Mouse (Mus musculus): ENCODE measurements around the gene Hs6st3. TPM values are rescaled to one million over a fixed set of nuclear protein-coding genes. Genes with fewer than 3 reads are reported as not detected.

The Hs6st3 gene
- polyA plus RNA-seq, 2 experiments from 2014 or later, result not detected

DNA sequence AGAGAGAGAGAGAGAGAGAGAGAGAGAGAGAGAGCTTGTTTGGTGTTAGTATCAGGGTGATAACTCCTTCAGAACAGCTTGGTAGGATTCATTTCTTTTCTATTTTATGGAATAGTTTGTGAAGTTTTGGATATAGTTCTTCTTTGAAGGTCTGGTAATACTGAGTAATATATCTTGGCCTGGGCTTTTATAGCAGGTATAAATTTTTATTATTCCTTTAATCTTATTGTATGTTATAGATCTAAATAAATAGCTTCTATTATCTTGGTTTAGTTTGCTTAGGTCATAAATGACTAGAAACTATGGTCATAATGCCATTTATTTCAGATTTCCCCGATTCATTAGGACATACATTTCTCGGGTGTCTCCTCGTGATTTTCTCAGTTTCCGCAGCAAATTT is 675.8 kb downstream of the Hs6st3 start:
- ATAC-seq, result no peak

- no peak for ATAC-seq
Observed at GRCm38 (mm10) chr14:119815616-119816015, 677.5 kb downstream of the Hs6st3 start.

DNA sequence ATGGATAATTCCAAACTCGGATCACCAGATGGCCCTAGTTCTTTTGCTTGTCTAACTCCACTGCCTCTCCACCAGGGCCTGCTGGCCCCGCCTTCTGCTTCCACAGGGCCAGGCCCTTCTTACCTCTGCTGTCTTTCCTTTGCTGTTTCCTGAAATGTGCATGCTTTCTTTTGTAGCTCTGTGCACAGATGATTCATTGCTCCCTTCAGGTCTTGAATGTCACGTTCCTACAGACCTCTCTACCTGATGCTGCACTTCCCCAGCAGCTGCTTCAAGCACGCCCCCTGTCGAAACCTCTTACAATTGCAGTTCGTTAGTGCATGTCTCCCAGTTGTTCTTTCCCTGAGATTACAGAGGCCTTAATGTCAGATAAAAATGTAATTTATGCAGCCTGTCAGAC is 682.4 kb downstream of the Hs6st3 start:
- no peak for ATAC-seq

- ATAC-seq, result no peak
Observed at GRCm38 (mm10) chr14:119831165-119832011, 693.2 kb downstream of the Hs6st3 start.

DNA sequence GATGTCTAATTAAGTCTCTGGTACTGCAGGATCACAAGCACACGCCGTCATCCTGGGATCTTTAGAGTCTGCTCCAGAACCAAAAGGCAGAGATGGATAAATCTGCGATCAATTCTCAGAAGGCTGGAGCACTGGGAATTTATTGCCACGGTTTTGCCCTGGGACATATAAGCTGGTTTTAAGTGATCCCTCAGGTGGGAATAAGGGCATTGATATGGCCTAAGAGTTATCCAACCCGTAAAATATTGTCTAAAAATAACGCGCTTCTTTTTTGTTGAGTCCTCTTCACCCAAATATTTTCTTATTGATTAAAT is 693.8 kb downstream of the Hs6st3 start:
- ATAC-seq, result no peak

DNA sequence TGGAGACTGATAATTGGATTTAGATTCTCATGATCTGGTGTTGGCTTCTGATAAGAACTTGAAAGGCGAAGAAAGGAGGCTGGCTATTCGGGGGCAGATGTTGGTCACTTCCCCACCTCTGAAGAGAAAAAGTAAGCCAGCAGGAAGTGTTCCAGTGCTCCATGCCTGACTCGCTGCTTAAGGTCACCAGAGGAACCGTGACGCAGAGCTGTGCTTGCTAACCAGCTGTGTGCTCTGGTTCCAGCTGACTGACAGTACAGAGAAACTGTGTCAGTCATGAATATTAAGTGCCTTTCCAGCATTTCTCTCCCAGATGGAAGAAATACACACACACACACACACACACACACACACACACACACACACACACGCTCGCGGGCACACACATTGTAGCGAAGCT is 694.8 kb downstream of the Hs6st3 start:
- no peak for ATAC-seq

- no peak for ATAC-seq
Observed at GRCm38 (mm10) chr14:119834008-119834700, 696.0 kb downstream of the Hs6st3 start.

DNA sequence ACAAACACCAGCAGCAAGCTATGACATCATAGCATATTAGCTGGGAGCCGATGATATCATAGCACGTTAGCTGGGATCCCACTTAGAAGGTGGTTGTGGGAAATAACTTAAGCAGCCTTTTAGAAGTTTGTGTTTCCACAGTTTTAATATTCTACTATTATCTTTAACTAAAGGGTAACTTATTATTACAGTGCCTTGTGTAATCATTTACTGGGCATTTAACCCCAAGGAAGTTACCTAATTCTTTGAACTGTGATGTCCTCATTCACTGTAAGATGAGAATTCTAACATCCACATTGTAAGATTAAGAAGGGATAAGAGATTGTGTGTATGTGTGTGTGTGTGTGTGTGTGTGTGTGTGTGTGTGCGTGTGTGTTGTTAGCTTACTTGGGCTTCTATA is 697.9 kb downstream of the Hs6st3 start:
- ATAC-seq, result no peak

DNA sequence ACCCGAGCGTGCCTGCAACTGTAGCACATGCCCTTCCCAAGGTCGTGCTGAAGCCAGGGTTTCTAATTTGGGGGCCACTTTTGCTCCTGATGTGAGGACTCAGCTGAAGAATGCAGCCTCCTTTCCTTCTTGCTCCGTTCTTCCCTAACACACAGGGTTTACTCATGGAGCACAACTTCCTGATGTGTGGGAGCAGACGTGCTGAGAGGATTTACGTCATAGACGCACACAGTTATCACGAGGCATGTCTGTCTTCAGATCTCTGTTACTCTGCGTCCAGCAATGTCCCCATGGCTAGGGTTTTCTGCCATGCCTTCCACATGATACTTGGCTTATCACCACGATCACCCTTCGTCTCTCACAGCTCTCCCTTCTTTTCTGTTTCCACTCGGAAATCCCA is 709.4 kb downstream of the Hs6st3 start:
- ATAC-seq, result no peak

- no peak for ATAC-seq
Observed at GRCm38 (mm10) chr14:119848759-119849298, 710.7 kb downstream of the Hs6st3 start.

DNA sequence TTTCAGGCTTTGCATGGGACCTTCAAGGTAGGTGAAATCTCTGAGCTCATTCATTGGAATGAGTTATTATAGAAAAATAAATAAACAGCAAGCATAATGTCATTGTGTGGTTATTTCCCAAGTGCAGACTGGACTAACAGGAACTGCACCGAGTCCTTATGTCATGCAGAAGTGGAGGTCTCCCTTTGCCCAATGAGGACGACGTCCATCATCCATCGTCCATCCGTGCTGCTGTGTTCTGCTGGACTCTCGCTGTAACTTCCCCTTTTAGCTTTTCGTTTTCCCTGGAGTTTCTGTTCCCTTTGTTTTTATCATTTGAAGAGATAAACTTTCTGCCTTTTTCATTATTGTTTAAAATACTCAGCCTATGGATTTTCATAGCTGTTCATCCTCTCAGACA is 711.2 kb downstream of the Hs6st3 start:
- ATAC-seq, result no peak

DNA sequence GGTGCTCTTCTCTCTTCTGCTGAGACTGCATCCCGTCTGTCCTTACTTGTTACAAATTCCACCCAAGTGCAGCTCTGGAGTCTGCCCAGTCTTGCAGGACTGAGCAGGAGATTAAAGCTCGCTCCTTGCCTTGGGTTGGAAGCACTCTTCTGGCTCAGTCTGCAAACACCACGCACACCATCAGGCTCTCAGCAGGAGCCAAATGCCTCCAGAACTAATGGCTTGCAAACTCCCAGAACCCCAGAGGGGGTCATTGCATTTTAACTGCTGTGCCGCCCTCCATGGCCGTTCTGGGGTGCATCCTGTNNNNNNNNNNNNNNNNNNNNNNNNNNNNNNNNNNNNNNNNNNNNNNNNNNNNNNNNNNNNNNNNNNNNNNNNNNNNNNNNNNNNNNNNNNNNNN is 714.0 kb downstream of the Hs6st3 start:
- no peak for ATAC-seq

DNA sequence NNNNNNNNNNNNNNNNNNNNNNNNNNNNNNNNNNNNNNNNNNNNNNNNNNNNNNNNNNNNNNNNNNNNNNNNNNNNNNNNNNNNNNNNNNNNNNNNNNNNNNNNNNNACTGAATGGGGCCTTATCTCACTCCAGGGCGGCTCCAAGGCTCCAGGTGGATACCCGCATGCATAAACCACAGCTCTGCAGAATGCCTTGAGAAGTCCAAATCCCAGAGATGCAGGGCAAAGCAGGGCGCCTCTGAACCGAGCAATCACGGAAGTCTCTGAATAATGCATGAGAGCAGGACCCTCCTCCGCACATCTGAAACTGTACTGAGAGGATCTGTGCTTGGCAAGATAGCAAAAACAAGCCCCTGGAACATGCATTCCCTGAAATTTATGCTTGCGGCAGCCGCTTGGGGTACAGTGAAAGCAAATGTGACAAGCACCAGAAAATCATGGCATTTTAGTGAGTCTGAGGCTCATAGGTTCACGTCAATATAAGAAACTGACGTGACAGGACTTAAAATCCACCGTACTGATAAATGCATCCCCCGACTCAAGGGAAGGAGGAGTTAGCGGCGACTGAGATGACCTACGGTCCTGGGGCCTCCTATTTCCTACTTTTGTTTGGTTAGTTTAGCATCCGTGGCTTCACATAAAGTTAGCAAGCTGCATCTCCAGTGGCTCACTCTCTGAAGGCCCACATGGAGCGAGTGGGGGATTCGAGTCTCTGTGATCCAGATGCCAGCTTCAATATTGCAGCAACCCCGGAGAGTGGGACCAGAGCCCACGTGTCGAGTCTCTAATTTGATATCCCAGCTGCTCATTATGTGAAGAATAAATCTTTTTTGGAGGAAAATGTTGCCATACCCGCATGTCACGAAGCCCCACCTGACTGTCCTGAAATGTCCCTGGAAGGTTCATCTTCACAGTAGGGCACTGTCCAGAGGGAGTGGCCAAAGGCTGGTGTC is 719.5 kb downstream of the Hs6st3 start:
- no peak for ATAC-seq

GRCm38 (mm10) chr14:119873617-119874016 is 735.5 kb downstream of the Hs6st3 start:
- ATAC-seq, result no peak

DNA sequence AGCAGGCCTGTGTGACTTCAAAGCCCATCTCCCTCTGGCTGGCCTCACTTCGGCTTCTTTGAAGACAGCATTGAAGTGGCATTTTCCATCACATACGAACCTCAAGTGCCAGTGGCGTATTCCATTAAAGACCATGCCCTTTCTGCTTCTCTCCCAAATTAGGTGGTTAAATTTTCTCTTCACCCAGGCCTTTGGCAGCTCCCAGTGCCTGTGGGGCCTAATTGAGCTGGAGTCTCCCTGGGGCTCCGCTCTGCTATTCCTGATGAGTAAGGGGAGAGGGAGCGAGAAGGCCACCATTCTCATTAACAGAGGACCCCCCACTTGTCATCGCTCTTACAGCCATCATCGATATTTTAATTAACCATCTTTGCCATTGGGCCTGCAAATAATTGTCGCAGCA is 754.8 kb downstream of the Hs6st3 start:
- no peak for ATAC-seq

- ATAC-seq, result no peak
Observed at GRCm38 (mm10) chr14:119895097-119895496, 757.0 kb downstream of the Hs6st3 start.

GRCm38 (mm10) chr14:119895765-119896465 is 757.8 kb downstream of the Hs6st3 start:
- no peak for ATAC-seq

DNA sequence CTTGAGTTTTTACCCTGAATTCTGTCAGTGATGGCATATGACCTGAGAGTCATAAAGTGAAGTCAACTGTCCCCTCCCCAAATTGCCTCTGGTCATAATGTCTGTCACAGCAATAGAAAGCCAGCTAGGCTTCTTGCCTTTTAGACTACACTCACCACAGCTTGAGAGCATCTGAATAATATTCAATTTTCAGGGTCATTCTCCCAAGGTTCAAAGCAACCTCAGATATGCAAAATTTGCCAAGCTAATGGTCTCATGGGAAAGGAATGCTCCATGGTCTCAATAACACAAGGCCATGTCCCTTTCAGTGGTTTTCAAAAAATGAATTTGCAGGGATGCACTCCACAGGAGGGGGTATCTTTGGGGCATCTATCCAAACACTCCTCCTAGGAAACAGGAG is 764.3 kb downstream of the Hs6st3 start:
- no peak for ATAC-seq

DNA sequence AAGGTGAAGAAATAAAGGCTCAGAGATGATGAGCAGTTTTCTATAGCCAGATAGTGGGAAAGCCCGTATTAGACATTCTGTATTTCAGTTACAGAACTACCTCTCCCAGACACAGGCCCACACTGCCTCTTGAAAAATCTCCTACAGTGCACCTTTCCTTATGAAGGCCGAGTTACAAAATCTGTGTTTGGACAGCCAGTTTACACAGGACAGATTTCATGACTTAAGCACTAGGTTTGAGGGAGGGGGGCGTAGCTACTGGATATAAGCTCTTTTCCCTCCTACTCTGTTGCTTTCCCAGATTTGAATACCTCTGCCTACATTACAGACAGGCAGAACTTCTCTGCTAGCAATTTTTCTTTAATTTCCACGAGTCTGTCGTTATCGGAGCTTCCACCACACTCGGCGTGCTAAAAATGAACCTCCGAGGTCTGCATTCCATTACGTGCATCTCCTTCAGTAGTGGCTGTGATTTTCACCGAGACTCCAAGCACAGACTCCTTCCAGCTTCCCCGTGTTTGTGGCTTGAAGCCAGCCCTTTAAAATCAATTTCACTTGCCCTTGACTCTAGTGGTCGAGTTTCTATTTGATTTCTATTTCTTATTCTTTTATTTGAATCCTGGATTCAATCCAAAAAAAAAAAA is 770.0 kb downstream of the Hs6st3 start:
- ATAC-seq, result no peak

GRCm38 (mm10) chr14:119914508-119914907 is 776.4 kb downstream of the Hs6st3 start:
- no peak for ATAC-seq

- ATAC-seq, result no peak
Observed at GRCm38 (mm10) chr14:119918281-119919034, 780.3 kb downstream of the Hs6st3 start.
